Mouse (Mus musculus) erythroblast, embryonic 14.5 days (primary cell): ENCODE measurements around the gene Zdhhc22. TPM values are rescaled to one million over a fixed set of nuclear protein-coding genes. Genes with fewer than 3 reads are reported as not detected.

Experiments used
- H3K27me3 ChIP-seq: 2 replicates; pipeline ENCODE4 v1.6.1; 2012; ENCODE audit warnings: inconsistent platforms; ENCODE audit not compliant: control insufficient read depth
- H3K36me3 ChIP-seq: 2 replicates; pipeline ENCODE4 v1.6.1; 2012; ENCODE audit warnings: mild to moderate bottlenecking, inconsistent platforms; ENCODE audit not compliant: control insufficient read depth
- H3K4me1 ChIP-seq: 2 replicates; pipeline ENCODE4 v1.6.1; 2012; ENCODE audit warnings: inconsistent platforms; ENCODE audit not compliant: control insufficient read depth
- H3K4me3 ChIP-seq: replicated peaks from 2 replicates; pipeline ENCODE3; 2012; ENCODE audit warnings: moderate library complexity, mild to moderate bottlenecking, inconsistent platforms
- H3K9me3 ChIP-seq: 2 replicates; pipeline ENCODE4 v1.6.1; 2012; ENCODE audit warnings: low read length, inconsistent platforms, mixed read lengths; ENCODE audit not compliant: control insufficient read depth
- GATA1 ChIP-seq: IDR thresholded peaks from 2 replicates; pipeline ENCODE4 v1.6.1; 2012; ENCODE audit warnings: low read length, inconsistent platforms, mixed read lengths
- TAL1 ChIP-seq: IDR thresholded peaks from 3 replicates; pipeline ENCODE4 v1.6.1; 2012; ENCODE audit warnings: low read length, inconsistent platforms, mixed read lengths
- polyA plus RNA-seq: library from polyadenylated mRNA; stranded (reverse); fragments of >175 nt; gene quantifications from 2 replicates; pipeline ENCODE4 v1.2.3, GENCODE M21; 2012

Gene Zdhhc22
- polyA plus RNA-seq, 1 experiment, result not detected

GRCm38 (mm10) chr12:87022006-87022405 lies 31.8 kb upstream of the Zdhhc22 start:
- TF ChIP-seq GATA1 (no peak), TAL1 (no peak)
- no peaks in the 10 kb centered on the region for H3K36me3 ChIP-seq
- H3K4me1 ChIP-seq, result peaks cover 7% of the 10 kb centered on the region
- no peak overlapping the region for H3K4me3 ChIP-seq
- no peaks in the 10 kb centered on the region for H3K9me3 ChIP-seq
- H3K27me3 ChIP-seq, result peaks cover 14% of the 10 kb centered on the region

- peaks cover 2% of the 10 kb centered on the region for H3K4me1 ChIP-seq
- H3K9me3 ChIP-seq, result no peaks in the 10 kb centered on the region
- H3K4me3 ChIP-seq, result no peak within 1 kb of the TSS
- H3K27me3 ChIP-seq, result peaks cover 5% of the 10 kb centered on the region
- TF ChIP-seq TAL1 (no peak), GATA1 (no peak)
- no peaks in the 10 kb centered on the region for H3K36me3 ChIP-seq
Observed at GRCm38 (mm10) chr12:87021040-87021439, 30.8 kb upstream of the Zdhhc22 start, which contains the start of gene Tmem63c. Tmem63c (plus strand) TSS chr12:87021340.

- TF ChIP-seq GATA1 (no peak), TAL1 (no peak)
- H3K27me3 ChIP-seq, result no peaks in the 10 kb centered on the region; the same call in 1 of the 2 replicates
- H3K9me3 ChIP-seq, result no peaks in the 10 kb centered on the region
Observed at GRCm38 (mm10) chr12:87018756-87019155, 28.5 kb upstream of the Zdhhc22 start.

GRCm38 (mm10) chr12:87017041-87017440 lies 26.8 kb upstream of the Zdhhc22 start:
- Histone ChIP-seq H3K27me3 (no peaks in the 10 kb centered on the region; the same call in 1 of the 2 replicates), H3K36me3 (no peaks in the 10 kb centered on the region), H3K9me3 (no peaks in the 10 kb centered on the region), H3K4me1 (no peaks in the 10 kb centered on the region), H3K4me3 (no peak overlapping the region)
- no peak for TF ChIP-seq GATA1
- TF ChIP-seq TAL1, result no peak

More at GRCm38 (mm10) chr12:87018756-87019155, 28.5 kb upstream of the Zdhhc22 start:
- Histone ChIP-seq H3K4me1 (no peaks in the 10 kb centered on the region), H3K36me3 (no peaks in the 10 kb centered on the region), H3K4me3 (no peak overlapping the region)

- H3K4me3 ChIP-seq, result no peak overlapping the region
- TF ChIP-seq GATA1 (no peak), TAL1 (no peak)
- peaks cover 2% of the 10 kb centered on the region; the same call in 1 of the 2 replicates for H3K27me3 ChIP-seq
- H3K36me3 ChIP-seq, result no peaks in the 10 kb centered on the region
- H3K9me3 ChIP-seq, result no peaks in the 10 kb centered on the region
- H3K4me1 ChIP-seq, result no peaks in the 10 kb centered on the region
Observed at GRCm38 (mm10) chr12:87004596-87004995, 14.4 kb upstream of the Zdhhc22 start.

- H3K9me3 ChIP-seq, result no peaks in the 10 kb centered on the region
- TF ChIP-seq GATA1 (no peak), TAL1 (no peak)
Observed at GRCm38 (mm10) chr12:87003606-87004005, 13.4 kb upstream of the Zdhhc22 start.

GRCm38 (mm10) chr12:87002815-87003214 lies 12.6 kb upstream of the Zdhhc22 start:
- Histone ChIP-seq H3K4me3 (no peak overlapping the region), H3K36me3 (no peaks in the 10 kb centered on the region), H3K9me3 (no peaks in the 10 kb centered on the region), H3K4me1 (no peaks in the 10 kb centered on the region), H3K27me3 (no peaks in the 10 kb centered on the region)
- TF ChIP-seq GATA1 (no peak), TAL1 (no peak)

More at GRCm38 (mm10) chr12:87003606-87004005, 13.4 kb upstream of the Zdhhc22 start:
- Histone ChIP-seq H3K36me3 (no peaks in the 10 kb centered on the region), H3K4me1 (no peaks in the 10 kb centered on the region), H3K27me3 (no peaks in the 10 kb centered on the region), H3K4me3 (no peak overlapping the region)

GRCm38 (mm10) chr12:87002209-87002608 lies 12.0 kb upstream of the Zdhhc22 start:
- H3K9me3 ChIP-seq, result no peaks in the 10 kb centered on the region
- TF ChIP-seq GATA1, result no peak
- no peak for TF ChIP-seq TAL1
- H3K36me3 ChIP-seq, result no peaks in the 10 kb centered on the region
- no peak overlapping the region for H3K4me3 ChIP-seq
- no peaks in the 10 kb centered on the region for H3K27me3 ChIP-seq
- H3K4me1 ChIP-seq, result no peaks in the 10 kb centered on the region

GRCm38 (mm10) chr12:87000840-87001176 lies 10.6 kb upstream of the Zdhhc22 start:
- Histone ChIP-seq H3K4me1 (no peaks in the 10 kb centered on the region), H3K36me3 (no peaks in the 10 kb centered on the region), H3K4me3 (no peak overlapping the region), H3K27me3 (no peaks in the 10 kb centered on the region), H3K9me3 (no peaks in the 10 kb centered on the region)
- TF ChIP-seq TAL1, result no peak

- no peaks in the 10 kb centered on the region for H3K36me3 ChIP-seq
Observed at GRCm38 (mm10) chr12:87000151-87000839, 10.1 kb upstream of the Zdhhc22 start.

More at GRCm38 (mm10) chr12:87000151-87000839, 10.1 kb upstream of the Zdhhc22 start:
- TF ChIP-seq TAL1, result no peak
- no peak for TF ChIP-seq GATA1
- Histone ChIP-seq H3K9me3 (no peaks in the 10 kb centered on the region), H3K4me1 (no peaks in the 10 kb centered on the region), H3K4me3 (no peak overlapping the region), H3K27me3 (no peaks in the 10 kb centered on the region)
